Comparison of ENCODE assay signal across 25 mouse cellular contexts in genomic region chr1:72858286-72858685, GRCm38 (mm10). TPM values are rescaled to one million over a fixed set of nuclear protein-coding genes. Genes with fewer than 3 reads are reported as not detected.
DNase-seq lines count a peak whose midpoint lies in the region; ATAC-seq and TF ChIP-seq lines count a peak whose summit lies in the region.
"Had no signal": no experiment of that assay in that cellular context is flagged by ENCODE, and none has a peak within 500 bp of the region (broad histone marks: within the 10 kb centered on the region; RNA-seq: fewer than 3 reads in every experiment).

No protein-coding gene starts in this region.

- DNase-seq in forebrain, embryonic 10.5 days (ENCODE audit: extremely low spot score, low spot score): no peak
- DNase-seq in hindbrain, postnatal 0 days (ENCODE audit: low spot score): no peak
- DNase-seq: adrenal gland, postnatal 14 days; cerebellum, adult 8-10 months; cerebellum, postnatal 36 days; gastrocnemius, postnatal 10 days; heart, adult 18-20 months; heart, postnatal 14 days; kidney, adult 11 months; kidney, postnatal 4 days; lung, embryonic 14.5 days; right cerebral cortex, adult 18-20 months; right cerebral cortex, postnatal 4 days; thymus, postnatal 25 days had no signal

- H3K4me3 ChIP-seq in forebrain, embryonic 10.5 days: no peak overlapping the region
- no peak overlapping the region for H3K4me3 ChIP-seq in forebrain, embryonic 16.5 days (replicated peaks; ENCODE audit: low read length)
- H3K4me3 ChIP-seq in hindbrain, embryonic 13.5 days: no peak overlapping the region
- H3K4me3 ChIP-seq in hindbrain, postnatal 0 days (ENCODE audit: low read length): no peak overlapping the region
- H3K4me3 ChIP-seq in midbrain, embryonic 13.5 days (replicated peaks): no peak overlapping the region
- H3K4me3 ChIP-seq in neural tube, embryonic 15.5 days (replicated peaks): no peak overlapping the region
- no peak overlapping the region for H3K4me3 ChIP-seq in kidney, embryonic 14.5 days (ENCODE audit: low read length)
- H3K4me3 ChIP-seq: embryonic facial prominence, embryonic 15.5 days; heart, embryonic 13.5 days; left cerebral cortex, adult 2 months; limb, embryonic 15.5 days had no signal

- WGBS in forebrain, embryonic 10.5 days: 89% methylated on average over 9 of the region's 9 CpGs
- 87% methylated on average over 9 of the region's 9 CpGs for WGBS in forebrain, embryonic 16.5 days
- WGBS in hindbrain, embryonic 13.5 days: 85% methylated on average over 9 of the region's 9 CpGs
- 87% methylated on average over 9 of the region's 9 CpGs for WGBS in hindbrain, postnatal 0 days
- 88% methylated on average over 9 of the region's 9 CpGs for WGBS in midbrain, embryonic 13.5 days
- WGBS in neural tube, embryonic 15.5 days: 89% methylated on average over 9 of the region's 9 CpGs
- WGBS in kidney, embryonic 14.5 days: 87% methylated on average over 9 of the region's 9 CpGs

- H3K27me3 ChIP-seq in forebrain, embryonic 10.5 days (ENCODE audit: poor library complexity, severe bottlenecking): no peaks in the 10 kb centered on the region
- no peaks in the 10 kb centered on the region for H3K27me3 ChIP-seq in forebrain, embryonic 16.5 days (replicated peaks; ENCODE audit: control insufficient read depth, insufficient read depth, low read length)
- H3K27me3 ChIP-seq in hindbrain, embryonic 13.5 days: no peaks in the 10 kb centered on the region
- H3K27me3 ChIP-seq in hindbrain, postnatal 0 days (ENCODE audit: insufficient read depth, low read length): no peaks in the 10 kb centered on the region
- no peaks in the 10 kb centered on the region for H3K27me3 ChIP-seq in midbrain, embryonic 13.5 days
- H3K27me3 ChIP-seq in neural tube, embryonic 15.5 days (replicated peaks): no peaks in the 10 kb centered on the region
- H3K27me3 ChIP-seq in kidney, embryonic 14.5 days (ENCODE audit: control insufficient read depth, insufficient read depth, low read length): no peaks in the 10 kb centered on the region
- H3K27me3 ChIP-seq: embryonic facial prominence, embryonic 15.5 days; heart, embryonic 13.5 days; limb, embryonic 15.5 days had no signal

- peaks cover 58% of the 10 kb centered on the region for H3K36me3 ChIP-seq in forebrain, embryonic 10.5 days (replicated peaks)
- no peaks in the 10 kb centered on the region for H3K36me3 ChIP-seq in forebrain, embryonic 16.5 days (ENCODE audit: control insufficient read depth, insufficient read depth)
- H3K36me3 ChIP-seq in hindbrain, embryonic 13.5 days: 0 out of 2 replicates have a peak, but pooled peaks cover 7% of the 10 kb centered on the region
- peaks cover 17% of the 10 kb centered on the region; the same call in 1 of the 2 replicates for H3K36me3 ChIP-seq in hindbrain, postnatal 0 days (ENCODE audit: insufficient read depth, low read length)
- no peaks in the 10 kb centered on the region; the same call in 1 of the 2 replicates for H3K36me3 ChIP-seq in midbrain, embryonic 13.5 days
- 0 out of 2 replicates have a peak, but pooled peaks cover 4% of the 10 kb centered on the region for H3K36me3 ChIP-seq in neural tube, embryonic 15.5 days
- H3K36me3 ChIP-seq in kidney, embryonic 14.5 days (ENCODE audit: control insufficient read depth, insufficient read depth, low read length): peaks cover 46% of the 10 kb centered on the region

- no peaks in the 10 kb centered on the region for H3K9me3 ChIP-seq in forebrain, embryonic 10.5 days
- no peaks in the 10 kb centered on the region for H3K9me3 ChIP-seq in forebrain, embryonic 16.5 days (ENCODE audit: control insufficient read depth, low read length)
- no peaks in the 10 kb centered on the region for H3K9me3 ChIP-seq in hindbrain, embryonic 13.5 days
- H3K9me3 ChIP-seq in hindbrain, postnatal 0 days (ENCODE audit: low read length): no peaks in the 10 kb centered on the region
- no peaks in the 10 kb centered on the region for H3K9me3 ChIP-seq in midbrain, embryonic 13.5 days
- no peaks in the 10 kb centered on the region for H3K9me3 ChIP-seq in neural tube, embryonic 15.5 days (replicated peaks)
- no peaks in the 10 kb centered on the region for H3K9me3 ChIP-seq in kidney, embryonic 14.5 days (ENCODE audit: control insufficient read depth, low read length)
- H3K9me3 ChIP-seq: embryonic facial prominence, embryonic 15.5 days; heart, embryonic 13.5 days; limb, embryonic 15.5 days had no signal

- no peak for ATAC-seq in forebrain, embryonic 16.5 days
- no peak for ATAC-seq in hindbrain, embryonic 13.5 days (ENCODE audit: low FRiP score)
- ATAC-seq in hindbrain, postnatal 0 days: no peak
- no peak for ATAC-seq in midbrain, embryonic 13.5 days
- ATAC-seq in neural tube, embryonic 15.5 days (ENCODE audit: low FRiP score): no peak
- ATAC-seq in kidney, embryonic 14.5 days (ENCODE audit: low FRiP score, low TSS enrichment): no peak

- no peak for TF ChIP-seq CTCF in hindbrain, postnatal 0 days (IDR thresholded peaks at IDR 0.05; ENCODE audit: low read depth)

- peak overlapping the region; percentile 61 for H3K27ac ChIP-seq in forebrain, embryonic 10.5 days
- H3K27ac ChIP-seq in forebrain, embryonic 16.5 days (ENCODE audit: low read length): no peak overlapping the region
- peak overlapping the region; percentile 67; the same call in 1 of the 2 replicates for H3K27ac ChIP-seq in hindbrain, embryonic 13.5 days
- H3K27ac ChIP-seq in hindbrain, postnatal 0 days: no peak overlapping the region
- H3K27ac ChIP-seq in midbrain, embryonic 13.5 days: peak overlapping the region; percentile 66
- 0 out of 2 replicates have a peak overlapping the region, but pooled peaks have one; percentile 9 for H3K27ac ChIP-seq in neural tube, embryonic 15.5 days (replicated peaks)
- H3K27ac ChIP-seq in kidney, embryonic 14.5 days (ENCODE audit: low read depth, low read length): no peak overlapping the region
- H3K27ac ChIP-seq: embryonic facial prominence, embryonic 15.5 days; heart, embryonic 13.5 days; left cerebral cortex, adult 2 months; limb, embryonic 15.5 days; liver, embryonic 14.5 days had no signal

- H3K4me1 ChIP-seq in forebrain, embryonic 10.5 days: peaks cover 19% of the 10 kb centered on the region
- peaks cover 9% of the 10 kb centered on the region; the same call in 1 of the 2 replicates for H3K4me1 ChIP-seq in forebrain, embryonic 16.5 days (replicated peaks; ENCODE audit: control insufficient read depth, insufficient read depth, low read length)
- peaks cover 24% of the 10 kb centered on the region for H3K4me1 ChIP-seq in hindbrain, embryonic 13.5 days (replicated peaks)
- peaks cover 4% of the 10 kb centered on the region; the same call in 1 of the 2 replicates for H3K4me1 ChIP-seq in hindbrain, postnatal 0 days (ENCODE audit: insufficient read depth, low read length)
- peaks cover 12% of the 10 kb centered on the region for H3K4me1 ChIP-seq in midbrain, embryonic 13.5 days (replicated peaks)
- peaks cover 17% of the 10 kb centered on the region for H3K4me1 ChIP-seq in neural tube, embryonic 15.5 days
- H3K4me1 ChIP-seq in kidney, embryonic 14.5 days (ENCODE audit: control insufficient read depth, insufficient read depth, low read length): no peaks in the 10 kb centered on the region

- H3K9ac ChIP-seq in forebrain, embryonic 16.5 days (replicated peaks; ENCODE audit: low read depth, low read length): no peak overlapping the region
- H3K9ac ChIP-seq in hindbrain, embryonic 13.5 days: no peak overlapping the region
- H3K9ac ChIP-seq in hindbrain, postnatal 0 days (replicated peaks; ENCODE audit: low read length): no peak overlapping the region
- H3K9ac ChIP-seq in midbrain, embryonic 13.5 days (replicated peaks): no peak overlapping the region
- H3K9ac ChIP-seq in neural tube, embryonic 15.5 days (replicated peaks): no peak overlapping the region
- no peak overlapping the region for H3K9ac ChIP-seq in kidney, embryonic 14.5 days (ENCODE audit: low read depth, low read length)
- H3K9ac ChIP-seq: embryonic facial prominence, embryonic 15.5 days; heart, embryonic 13.5 days; limb, embryonic 15.5 days; liver, embryonic 14.5 days; lung, embryonic 14.5 days had no signal

- no peak overlapping the region for H3K4me2 ChIP-seq in forebrain, embryonic 16.5 days (ENCODE audit: low read length)
- H3K4me2 ChIP-seq in hindbrain, embryonic 13.5 days: no peak overlapping the region
- no peak overlapping the region for H3K4me2 ChIP-seq in hindbrain, postnatal 0 days (ENCODE audit: low read depth, low read length)
- H3K4me2 ChIP-seq in midbrain, embryonic 13.5 days (replicated peaks): no peak overlapping the region
- H3K4me2 ChIP-seq in neural tube, embryonic 15.5 days: no peak overlapping the region
- no peak overlapping the region for H3K4me2 ChIP-seq in kidney, embryonic 14.5 days (replicated peaks; ENCODE audit: low read depth, low read length)
- H3K4me2 ChIP-seq: embryonic facial prominence, embryonic 15.5 days; heart, embryonic 13.5 days; limb, embryonic 15.5 days; lung, embryonic 14.5 days had no signal

RNA-seq across cellular contexts. Expression of gene Igfbp5, which starts 16.4 kb away (rescaled TPM):
- 45.9 and 51.3 TPM in 2 replicates for polyA plus RNA-seq in forebrain, embryonic 10.5 days (2016; fragmentation: Nextera tagmentation; extraction: Ambion mirVana)
- 26.8 and 31.0 TPM in 2 replicates for polyA plus RNA-seq in forebrain, embryonic 16.5 days (2015; fragmentation: Nextera tagmentation; extraction: Ambion mirVana)
- polyA plus RNA-seq in hindbrain, embryonic 13.5 days (2015; fragmentation: Nextera tagmentation; extraction: Ambion mirVana): 60.5 and 68.4 TPM in 2 replicates
- 127 and 131 TPM in 2 replicates for total RNA-seq in hindbrain, postnatal 0 days (2014; rRNA removed)
- polyA plus RNA-seq in hindbrain, postnatal 0 days (2015; fragmentation: Nextera tagmentation; extraction: Ambion mirVana): 40.0 and 44.6 TPM in 2 replicates
- 28.7 and 31.8 TPM in 2 replicates for polyA plus RNA-seq in midbrain, embryonic 13.5 days (2015; fragmentation: Nextera tagmentation; extraction: Ambion mirVana)
- polyA plus RNA-seq in neural tube, embryonic 15.5 days (2015; fragmentation: Nextera tagmentation; extraction: Ambion mirVana): 90.8 and 102 TPM in 2 replicates
- 56.4 and 61.4 TPM in 2 replicates for polyA plus RNA-seq in kidney, embryonic 14.5 days (2014; fragmentation: Nextera tagmentation; extraction: Ambion mirVana)

RNA-seq across cellular contexts. Expression of gene Igfbp2, which starts 34.0 kb away (rescaled TPM):
- 742 and 777 TPM in 2 replicates for polyA plus RNA-seq in forebrain, embryonic 10.5 days (2016; fragmentation: Nextera tagmentation; extraction: Ambion mirVana)
- 279 and 331 TPM in 2 replicates for polyA plus RNA-seq in forebrain, embryonic 16.5 days (2015; fragmentation: Nextera tagmentation; extraction: Ambion mirVana)
- polyA plus RNA-seq in hindbrain, embryonic 13.5 days (2015; fragmentation: Nextera tagmentation; extraction: Ambion mirVana): 392 and 465 TPM in 2 replicates
- 686 and 698 TPM in 2 replicates for total RNA-seq in hindbrain, postnatal 0 days (2014; rRNA removed)
- polyA plus RNA-seq in hindbrain, postnatal 0 days (2015; fragmentation: Nextera tagmentation; extraction: Ambion mirVana): 470 and 480 TPM in 2 replicates
- 294 and 385 TPM in 2 replicates for polyA plus RNA-seq in midbrain, embryonic 13.5 days (2015; fragmentation: Nextera tagmentation; extraction: Ambion mirVana)
- polyA plus RNA-seq in neural tube, embryonic 15.5 days (2015; fragmentation: Nextera tagmentation; extraction: Ambion mirVana): 278 and 341 TPM in 2 replicates
- polyA plus RNA-seq in kidney, embryonic 14.5 days (2014; fragmentation: Nextera tagmentation; extraction: Ambion mirVana): 148 and 171 TPM in 2 replicates
- total RNA-seq: megakaryocyte, adult 5-6 weeks had no signal

Comparison
In these comparisons a context has a peak if more than half of its experiments do, and no peak if none do; other contexts are left out.
1. H3K27ac ChIP-seq: peak in forebrain, embryonic 10.5 days (single experiment), hindbrain, embryonic 13.5 days (single experiment), midbrain, embryonic 13.5 days (single experiment) and neural tube, embryonic 15.5 days (single experiment); none in forebrain, embryonic 16.5 days (single experiment), hindbrain, postnatal 0 days (single experiment) and kidney, embryonic 14.5 days (single experiment).